Mouse (Mus musculus): ENCODE results near the gene Atp1b3. TPM values are rescaled to one million over a fixed set of nuclear protein-coding genes. Genes with fewer than 3 reads are reported as not detected.

Gene Atp1b3
- polyA plus RNA-seq, 1 experiment from 2014 or later, result 99.5 TPM

GRCm38 (mm10) chr9:96322411-96323152 is 41.7 kb downstream of the Atp1b3 start:
- H3K9me3 ChIP-seq (replicated peaks), result no peaks in the 10 kb centered on the region
- no peak overlapping the region for H3K4me2 ChIP-seq
- no peak overlapping the region for H3K9ac ChIP-seq
- H3K4me3 ChIP-seq, result no peak overlapping the region
- no peaks in the 10 kb centered on the region for H3K27me3 ChIP-seq (replicated peaks)
- H3K4me1 ChIP-seq, result no peaks in the 10 kb centered on the region
- peak; percentile 24; the same call in 1 of the 2 replicates for ATAC-seq
- WGBS (ENCODE audit: insufficient replicate concordance), result 89% methylated on average over 15 of the region's 15 CpGs
- H3K27ac ChIP-seq, result no peak overlapping the region
- peaks cover 74% of the 10 kb centered on the region for H3K36me3 ChIP-seq

- ATAC-seq, result no peak
- H3K4me1 ChIP-seq, result no peaks in the 10 kb centered on the region
- no peak overlapping the region for H3K27ac ChIP-seq
- no peaks in the 10 kb centered on the region for H3K27me3 ChIP-seq (replicated peaks)
- no peak overlapping the region for H3K4me3 ChIP-seq
- H3K36me3 ChIP-seq, result peaks cover 94% of the 10 kb centered on the region
- no peak overlapping the region for H3K9ac ChIP-seq
- no peak overlapping the region for H3K4me2 ChIP-seq
- H3K9me3 ChIP-seq (replicated peaks), result no peaks in the 10 kb centered on the region
- 93% methylated on average over 6 of the region's 6 CpGs for WGBS (ENCODE audit: insufficient replicate concordance)
Measured at GRCm38 (mm10) chr9:96320551-96320980, 43.7 kb downstream of the Atp1b3 start.

GRCm38 (mm10) chr9:96319333-96319732 is 44.9 kb downstream of the Atp1b3 start:
- no peak overlapping the region for H3K4me3 ChIP-seq
- no peak for ATAC-seq
- no peak overlapping the region for H3K27ac ChIP-seq
- H3K36me3 ChIP-seq, result peaks cover 100% of the 10 kb centered on the region
- no peak overlapping the region for H3K9ac ChIP-seq
- no peaks in the 10 kb centered on the region for H3K27me3 ChIP-seq (replicated peaks)
- H3K4me1 ChIP-seq, result no peaks in the 10 kb centered on the region
- H3K9me3 ChIP-seq (replicated peaks), result no peaks in the 10 kb centered on the region
- no peak overlapping the region for H3K4me2 ChIP-seq
- WGBS (ENCODE audit: insufficient replicate concordance), result 90% methylated on average over 5 of the region's 5 CpGs

GRCm38 (mm10) chr9:96312074-96312473 is 52.2 kb downstream of the Atp1b3 start:
- Histone ChIP-seq H3K9me3 (replicated peaks) (no peaks in the 10 kb centered on the region), H3K4me2 (no peak overlapping the region), H3K27me3 (replicated peaks) (no peaks in the 10 kb centered on the region), H3K9ac (no peak overlapping the region), H3K36me3 (peaks cover 100% of the 10 kb centered on the region), H3K27ac (no peak overlapping the region), H3K4me1 (peaks cover 8% of the 10 kb centered on the region; the same call in 1 of the 2 replicates), H3K4me3 (no peak overlapping the region)
- WGBS (ENCODE audit: insufficient replicate concordance), result 73% methylated on average over 3 of the region's 3 CpGs
- peak; percentile 63 for ATAC-seq

GRCm38 (mm10) chr9:96308816-96309215 is 55.4 kb downstream of the Atp1b3 start:
- Histone ChIP-seq H3K27ac (no peak overlapping the region), H3K9ac (no peak overlapping the region), H3K9me3 (replicated peaks) (no peaks in the 10 kb centered on the region), H3K4me1 (peaks cover 8% of the 10 kb centered on the region; the same call in 1 of the 2 replicates), H3K4me3 (no peak overlapping the region), H3K36me3 (peaks cover 97% of the 10 kb centered on the region), H3K27me3 (replicated peaks) (no peaks in the 10 kb centered on the region), H3K4me2 (no peak overlapping the region)
- WGBS (ENCODE audit: insufficient replicate concordance), result 88% methylated on average over 3 of the region's 3 CpGs
- ATAC-seq, result no peak

- H3K4me2 ChIP-seq, result no peak overlapping the region
- peak; percentile 63 for ATAC-seq
- H3K4me1 ChIP-seq, result peaks cover 6% of the 10 kb centered on the region; the same call in 1 of the 2 replicates
- no peak overlapping the region for H3K9ac ChIP-seq
- H3K4me3 ChIP-seq, result no peak overlapping the region
- H3K9me3 ChIP-seq (replicated peaks), result no peaks in the 10 kb centered on the region
- WGBS (ENCODE audit: insufficient replicate concordance), result 86% methylated on average over 3 of the region's 3 CpGs
- H3K27ac ChIP-seq, result no peak overlapping the region
- no peaks in the 10 kb centered on the region for H3K27me3 ChIP-seq (replicated peaks)
- H3K36me3 ChIP-seq, result peaks cover 91% of the 10 kb centered on the region
Measured at GRCm38 (mm10) chr9:96299324-96300008, 64.8 kb downstream of the Atp1b3 start.

- Histone ChIP-seq H3K4me3 (no peak overlapping the region), H3K9ac (no peak overlapping the region), H3K27me3 (replicated peaks) (no peaks in the 10 kb centered on the region), H3K36me3 (peaks cover 87% of the 10 kb centered on the region), H3K9me3 (replicated peaks) (no peaks in the 10 kb centered on the region), H3K4me2 (no peak overlapping the region), H3K27ac (no peak overlapping the region), H3K4me1 (0 out of 2 replicates have a peak, but pooled peaks cover 3% of the 10 kb centered on the region)
- ATAC-seq, result no peak
- 95% methylated on average over 7 of the region's 7 CpGs for WGBS (ENCODE audit: insufficient replicate concordance)
Measured at GRCm38 (mm10) chr9:96292144-96292543, 72.1 kb downstream of the Atp1b3 start.

- Histone ChIP-seq H3K9me3 (replicated peaks) (no peaks in the 10 kb centered on the region), H3K4me2 (no peak overlapping the region), H3K4me3 (no peak overlapping the region), H3K4me1 (peaks cover 10% of the 10 kb centered on the region; the same call in 1 of the 2 replicates), H3K27ac (no peak overlapping the region), H3K9ac (no peak overlapping the region), H3K27me3 (replicated peaks) (no peaks in the 10 kb centered on the region), H3K36me3 (peaks cover 59% of the 10 kb centered on the region)
- ATAC-seq, result no peak
- 35% methylated on average over 1 of the region's 1 CpGs for WGBS (ENCODE audit: insufficient replicate concordance)
Measured at GRCm38 (mm10) chr9:96284916-96285315, 79.3 kb downstream of the Atp1b3 start.

Other genes starting within 250 kb of the Atp1b3 start
- gene Gk5, start 245.1 kb downstream of the Atp1b3 start, polyA plus RNA-seq (2016; fragmentation: Nextera tagmentation; extraction: Ambion mirVana), result 0.85 and 1.2 TPM in 2 replicates
- gene Tfdp2, start 168.2 kb downstream of the Atp1b3 start, polyA plus RNA-seq (2016; fragmentation: Nextera tagmentation; extraction: Ambion mirVana), result 85.7 and 88.3 TPM in 2 replicates
- 104 and 110 TPM in 2 replicates for gene Rnf7, start 114.2 kb upstream of the Atp1b3 start, polyA plus RNA-seq (2016; fragmentation: Nextera tagmentation; extraction: Ambion mirVana)
- not detected in 2 replicates for gene Gm28729, start 160.8 kb upstream of the Atp1b3 start, polyA plus RNA-seq (2016; fragmentation: Nextera tagmentation; extraction: Ambion mirVana)

All from liver, embryonic 12.5 days (tissue).